Mouse (Mus musculus) right cerebral cortex, postnatal 36 days (tissue): ENCODE measurements at regions not wholly inside any gene's neighbourhood (a gene's known extent, or its start where the extent isn't known, plus 50 kb on each side); places are given as distances from the start of the nearest gene placed in this dataset.
A peak's percentile ranks its signal among the peaks of the same experiment; 100 is the strongest.

Source experiments
- DNase-seq, 2 experiments: peaks; one replicate each; pipeline ENCODE4 v3.0.0; 2022; ENCODE audit warnings: low spot score in 2 of 2, mixed read lengths in 1 of 2

DNA sequence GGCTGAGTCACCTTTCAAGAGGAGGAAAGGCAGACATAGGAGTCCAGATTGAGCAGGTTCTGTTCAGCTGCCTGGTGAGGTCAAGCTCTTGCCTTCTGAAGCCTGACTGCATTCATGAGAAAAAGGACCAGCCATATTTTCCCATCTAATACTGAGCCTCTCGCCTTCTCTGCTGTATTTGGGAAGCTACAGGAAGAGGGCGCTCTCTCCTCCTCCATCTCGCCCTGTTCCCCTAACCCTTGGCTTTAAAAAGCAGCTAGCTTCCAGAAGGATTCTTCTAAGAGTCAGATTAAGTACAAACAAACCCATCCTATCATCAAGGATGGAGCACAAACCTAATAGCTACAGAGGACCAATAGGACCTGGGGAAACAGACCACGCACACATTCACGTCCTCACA is 98.3 kb downstream of the Foxb1 start:
- no peak for DNase-seq

DNA sequence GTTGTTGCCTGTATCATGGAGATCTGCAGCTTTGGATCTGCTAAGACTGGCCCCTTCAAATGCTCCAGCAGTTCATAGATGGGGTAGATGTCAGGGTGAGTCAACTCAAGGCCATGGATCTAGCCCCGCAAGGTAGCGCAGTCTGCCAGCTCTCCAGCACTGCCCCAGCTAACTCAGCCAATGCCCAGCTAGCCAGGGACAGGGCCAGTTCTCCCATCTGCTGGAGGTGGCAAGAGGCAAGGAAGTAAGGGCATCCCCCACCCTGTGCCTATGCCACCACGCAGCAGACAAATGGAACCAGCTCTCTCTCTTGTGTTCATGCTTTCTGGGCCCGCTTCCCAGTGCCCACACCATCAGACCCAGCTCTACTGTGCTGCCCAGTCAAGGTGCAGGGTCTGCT is 102.5 kb downstream of the Foxb1 start:
- no peak for DNase-seq

DNA sequence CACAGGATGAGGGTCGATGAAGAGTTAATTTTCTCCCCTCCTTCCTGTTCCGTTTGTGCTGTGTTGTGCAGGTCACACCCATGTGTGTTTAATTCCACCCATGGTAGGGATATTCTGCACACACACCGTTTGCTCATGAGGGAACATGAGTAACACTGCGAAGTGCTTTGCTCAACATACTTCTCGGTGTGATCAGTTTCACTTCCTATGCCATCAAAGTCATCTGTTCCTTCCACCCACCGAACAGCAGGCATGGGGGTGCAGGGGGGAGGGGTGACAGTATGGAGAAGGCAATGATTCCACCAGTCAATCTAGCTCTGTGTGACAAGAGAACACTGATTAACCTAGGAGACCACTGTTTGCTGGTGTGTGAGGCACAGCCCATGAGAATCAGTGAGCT is 104.7 kb downstream of the Foxb1 start:
- DNase-seq, result no peak

DNA sequence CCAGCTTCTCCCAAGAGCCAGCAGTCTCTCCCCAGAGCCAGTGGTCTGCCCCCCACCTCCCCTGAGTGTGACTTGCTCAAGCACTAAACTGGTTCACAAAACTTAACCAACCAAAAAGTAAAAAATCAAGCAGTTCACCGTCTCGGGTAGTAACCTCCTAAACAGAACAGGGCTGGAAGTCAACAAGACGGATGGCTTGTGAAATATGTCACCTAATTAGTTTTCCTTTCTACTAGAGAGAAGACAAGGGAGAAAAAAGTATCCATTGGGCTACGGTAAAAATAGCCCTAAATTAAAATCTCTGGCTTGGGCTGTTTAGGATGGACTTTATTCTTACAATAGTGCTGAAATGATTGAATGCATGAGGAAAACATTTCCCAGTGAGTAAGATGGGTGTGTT is 108.6 kb downstream of the Foxb1 start:
- no peak for DNase-seq

DNA sequence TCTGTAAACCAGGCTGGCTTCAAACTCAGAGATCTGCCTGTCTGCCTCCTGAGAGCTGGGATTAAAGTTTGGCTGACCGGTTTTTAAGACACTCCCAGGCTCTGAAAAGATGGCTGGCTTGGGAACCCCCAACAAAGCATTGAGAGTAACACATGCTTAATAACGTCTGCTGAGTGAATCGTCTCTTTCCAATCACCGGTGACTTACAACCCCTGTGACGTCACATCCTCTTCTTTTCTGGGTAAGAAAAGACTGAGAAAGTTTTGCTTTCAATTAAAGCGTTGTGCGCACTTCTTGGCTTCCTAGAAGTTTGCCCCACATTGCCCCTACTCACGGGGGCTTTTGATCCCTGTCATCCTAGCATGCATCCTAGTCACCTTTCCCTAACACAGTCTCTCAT is 109.1 kb downstream of the Foxb1 start:
- DNase-seq, result no peak

DNA sequence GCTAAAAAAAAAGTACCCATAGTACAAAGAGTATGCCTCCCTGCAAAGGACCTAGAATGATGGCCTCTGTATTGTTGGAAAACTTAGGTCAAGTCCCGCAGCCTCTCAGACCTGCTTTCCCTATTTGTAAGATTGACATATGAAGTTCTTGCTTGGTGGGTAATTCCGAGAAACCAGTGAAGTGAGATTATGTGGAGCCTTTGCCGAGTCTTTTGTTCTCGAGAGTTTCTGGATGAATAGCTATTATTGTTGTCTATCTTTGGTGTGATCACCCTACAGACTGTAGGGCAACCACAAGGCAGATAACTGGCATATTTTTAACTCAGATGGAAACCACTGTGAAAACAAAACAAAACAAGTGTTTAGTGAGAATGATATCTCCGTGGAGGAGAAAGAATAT is 118.1 kb downstream of the Foxb1 start:
- DNase-seq, result no peak

DNA sequence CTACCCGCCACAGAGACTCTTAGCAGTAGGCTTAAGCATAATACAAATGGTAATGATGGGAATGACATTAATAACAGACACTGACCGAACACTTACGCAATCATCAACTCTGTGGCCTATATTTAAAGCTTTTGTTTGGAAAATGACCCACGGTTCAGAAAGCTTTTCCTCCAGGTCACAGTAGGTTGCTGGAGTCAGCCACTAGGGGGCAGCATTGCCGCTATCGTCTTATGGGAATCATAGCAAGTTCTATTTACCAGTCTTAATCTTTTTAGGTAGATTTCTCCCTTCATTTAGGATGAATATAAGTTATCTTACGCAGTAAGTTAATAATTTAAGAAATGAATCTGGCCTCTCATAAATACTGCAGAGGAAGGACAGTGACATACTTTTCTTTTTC is 137.4 kb downstream of the Foxb1 start:
- peak in 1 of 2 experiments; percentile 3 for DNase-seq

DNA sequence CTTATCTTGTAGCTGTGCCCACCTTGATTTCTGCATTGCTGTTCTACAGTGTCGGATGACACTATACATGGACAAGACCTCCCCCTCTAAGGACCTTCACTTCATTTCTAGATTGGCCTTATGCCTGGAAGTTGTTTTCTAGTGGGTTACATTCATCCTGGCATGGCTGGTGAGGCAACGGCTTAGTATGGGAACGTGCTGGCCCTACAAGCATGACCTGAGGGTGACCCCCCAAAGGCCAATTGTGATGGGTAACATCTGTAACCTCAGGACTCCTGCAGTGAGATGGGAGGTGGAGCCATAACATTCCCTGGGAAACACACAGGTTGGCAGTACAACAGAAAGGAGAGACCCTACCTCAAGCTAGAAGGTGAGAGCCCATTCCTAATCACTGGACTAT is 139.7 kb downstream of the Foxb1 start:
- no peak for DNase-seq

DNA sequence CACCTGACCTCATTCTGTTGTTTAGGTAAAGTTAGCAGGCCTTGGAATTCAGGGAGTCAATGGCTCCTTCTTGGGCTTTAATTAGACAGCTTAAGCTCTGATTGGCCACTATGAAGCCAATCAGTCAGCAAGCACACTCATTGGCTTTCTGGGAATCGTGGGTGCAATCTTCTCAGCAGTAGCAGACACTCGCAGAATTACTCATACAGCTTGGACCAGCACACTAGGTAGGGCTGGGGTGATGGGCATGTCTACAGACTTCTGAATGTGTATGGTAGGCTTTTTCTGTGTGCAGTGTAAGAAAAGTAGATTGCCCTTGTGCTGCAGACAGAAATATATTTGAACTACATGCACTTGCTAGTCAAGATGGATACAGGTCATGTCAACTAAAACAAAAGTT is 143.4 kb downstream of the Foxb1 start:
- no peak for DNase-seq

DNA sequence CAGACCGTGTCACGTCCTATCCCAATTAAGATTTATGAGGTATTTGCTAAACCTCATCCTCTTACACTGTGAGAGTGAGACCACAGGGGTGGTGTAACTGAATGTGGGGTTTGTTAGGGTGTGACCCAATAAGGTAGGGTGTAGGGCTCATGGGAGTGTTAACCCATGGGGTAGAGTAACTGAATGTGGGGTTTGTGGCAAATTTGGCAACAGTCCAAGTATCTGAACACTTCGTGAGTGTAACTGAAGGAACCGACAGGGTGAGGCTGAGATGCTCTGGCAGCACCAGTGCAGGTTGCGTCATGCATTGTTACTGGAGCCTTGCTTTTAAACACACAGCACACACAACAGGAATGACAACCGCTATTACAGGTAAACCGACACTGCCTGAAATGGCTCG is 144.1 kb downstream of the Anxa2 start:
- DNase-seq, result no peak

DNA sequence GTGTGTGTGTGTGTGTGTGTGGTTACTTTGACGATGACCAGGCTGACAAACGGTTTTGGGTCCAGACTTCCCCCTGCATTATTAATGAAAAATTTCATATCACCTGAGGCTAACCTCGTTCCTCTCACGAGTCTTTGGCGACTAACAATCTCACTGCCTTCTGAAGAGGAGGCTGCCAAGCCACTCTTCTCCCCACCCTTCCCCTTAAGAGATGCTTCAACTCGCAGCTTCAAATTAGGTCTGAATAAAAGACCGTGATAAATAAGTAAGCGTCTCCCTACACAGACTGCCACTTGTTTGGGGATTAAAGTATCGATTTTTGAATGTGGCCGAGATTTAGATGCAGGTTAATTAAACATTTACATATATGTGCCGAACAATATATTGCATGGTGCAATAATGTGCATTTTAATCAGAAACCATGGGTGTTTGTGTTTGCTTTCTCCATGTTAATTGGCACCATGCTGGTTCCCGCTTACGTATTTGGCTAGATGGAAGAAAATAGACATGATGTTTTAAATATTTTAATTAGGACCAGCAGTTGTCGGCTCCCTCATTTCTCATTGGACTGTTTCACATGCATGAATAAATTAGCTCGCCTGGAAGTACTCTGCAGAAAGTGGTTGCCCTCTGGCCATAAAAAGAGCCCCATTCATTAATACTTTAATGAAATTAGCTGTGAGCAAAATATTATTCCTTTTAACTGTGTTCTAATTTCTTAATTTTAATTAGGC is 139.1 kb downstream of the Anxa2 start:
- no peak for DNase-seq

DNA sequence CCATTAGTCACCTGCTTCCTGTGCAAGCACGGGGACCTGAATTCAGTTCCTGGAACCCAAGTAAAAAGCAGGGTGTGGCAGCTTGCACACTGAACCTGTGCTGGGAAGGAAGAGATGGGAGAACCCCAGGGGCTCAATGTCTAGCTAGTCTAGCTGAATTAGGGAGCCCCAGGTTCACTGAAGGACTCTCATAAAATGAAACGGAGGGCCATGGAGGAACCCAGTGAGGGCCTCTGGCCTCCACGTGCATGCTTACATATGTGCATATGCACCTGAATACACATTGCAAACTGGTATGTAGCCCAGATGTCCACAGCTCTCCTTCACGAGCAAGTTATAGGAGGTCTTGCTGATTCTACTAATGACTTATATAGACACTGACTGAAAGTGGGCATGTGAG is 135.4 kb downstream of the Anxa2 start:
- no peak for DNase-seq

DNA sequence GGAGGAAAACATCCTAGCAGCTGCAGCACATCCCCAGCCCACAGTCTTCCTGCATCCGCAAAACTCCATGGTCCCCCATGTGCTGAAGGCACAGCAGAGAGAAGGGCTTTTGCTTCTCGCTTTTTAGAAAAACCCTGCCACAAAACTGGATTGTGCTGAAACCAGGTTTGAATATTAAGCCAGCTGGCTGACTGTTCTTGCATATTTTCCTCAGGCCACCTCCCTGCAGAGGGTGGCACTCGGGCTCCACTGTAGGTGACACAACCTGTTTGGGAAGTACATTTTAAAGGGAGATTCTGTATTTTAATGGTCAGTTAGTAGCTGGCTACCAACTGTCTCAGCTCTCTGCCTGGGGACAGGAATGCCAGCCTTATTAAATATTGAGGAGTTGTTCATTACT is 133.7 kb downstream of the Anxa2 start:
- DNase-seq, result no peak

DNA sequence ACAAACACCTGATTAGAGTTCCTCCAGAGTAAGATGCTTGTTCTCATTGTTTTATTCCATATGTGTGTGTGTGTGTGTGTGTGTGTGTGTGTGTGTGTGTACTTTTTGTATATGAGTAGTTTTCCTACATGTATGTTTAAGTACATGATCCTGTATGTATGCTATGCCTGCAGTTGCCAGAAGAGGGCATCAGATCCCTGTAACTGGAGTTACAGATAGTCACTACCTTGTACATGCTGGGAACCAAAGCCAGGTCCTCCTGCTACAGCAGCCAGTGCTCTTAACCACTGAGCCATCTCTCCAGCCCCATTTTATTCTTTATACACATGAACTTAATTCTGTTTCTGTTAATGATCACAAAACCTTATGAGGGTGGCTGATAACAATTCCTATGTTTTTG is 127.8 kb downstream of the Anxa2 start:
- no peak for DNase-seq

DNA sequence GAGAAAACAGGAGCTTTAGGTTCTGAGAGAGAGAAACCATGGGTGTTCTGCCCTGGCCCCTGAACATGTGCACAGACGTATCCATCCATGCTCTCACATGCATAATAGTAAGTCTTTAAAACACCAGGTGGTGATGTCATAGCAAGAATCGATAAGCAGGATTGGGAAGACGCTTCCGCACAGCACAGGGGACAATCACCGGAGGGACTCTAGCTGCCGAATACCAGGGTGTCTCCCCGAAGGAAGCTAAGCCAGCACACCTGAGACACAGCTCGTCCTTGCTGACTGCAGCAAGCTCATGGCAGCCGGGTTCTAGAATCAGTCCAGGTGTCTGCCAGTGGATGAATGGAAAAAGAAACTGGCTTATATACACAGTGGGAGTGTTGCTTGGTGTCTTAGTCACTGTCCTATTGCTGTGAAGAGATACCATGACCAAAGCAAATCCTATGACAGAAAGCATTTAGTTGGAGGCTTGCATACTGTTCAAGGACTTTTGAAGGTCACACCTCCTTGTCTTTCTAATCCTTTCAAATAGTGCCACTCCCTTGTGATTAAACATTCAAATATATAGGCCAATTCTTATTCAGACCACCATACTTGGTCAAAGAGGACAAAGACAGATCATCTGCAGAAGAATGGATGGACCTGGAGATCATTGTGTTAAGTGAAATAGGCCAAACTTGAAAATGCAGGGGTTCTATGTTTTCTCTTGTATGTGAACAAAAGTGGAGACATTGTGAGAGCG is 124.4 kb downstream of the Anxa2 start:
- DNase-seq, result no peak

DNA sequence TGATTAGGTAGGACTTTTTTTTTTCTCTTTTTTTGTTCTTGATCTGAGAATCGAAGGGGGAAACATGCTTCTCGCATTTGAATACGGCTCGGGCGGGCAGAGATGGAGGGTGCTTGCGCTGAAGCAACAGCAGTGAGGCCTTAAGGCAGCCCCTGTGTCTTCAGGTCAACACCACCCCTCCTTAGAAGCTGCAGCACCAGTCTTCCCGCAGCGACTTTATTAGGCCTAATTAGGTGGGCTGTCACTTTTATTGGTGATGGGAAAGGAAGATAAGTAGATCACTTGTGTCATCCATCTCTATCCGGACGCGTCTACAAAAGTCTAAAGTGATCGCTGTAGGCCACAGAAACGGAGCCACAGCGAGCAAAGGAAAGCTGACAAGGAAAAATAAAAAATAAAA is 122.0 kb downstream of the Anxa2 start:
- no peak for DNase-seq

DNA sequence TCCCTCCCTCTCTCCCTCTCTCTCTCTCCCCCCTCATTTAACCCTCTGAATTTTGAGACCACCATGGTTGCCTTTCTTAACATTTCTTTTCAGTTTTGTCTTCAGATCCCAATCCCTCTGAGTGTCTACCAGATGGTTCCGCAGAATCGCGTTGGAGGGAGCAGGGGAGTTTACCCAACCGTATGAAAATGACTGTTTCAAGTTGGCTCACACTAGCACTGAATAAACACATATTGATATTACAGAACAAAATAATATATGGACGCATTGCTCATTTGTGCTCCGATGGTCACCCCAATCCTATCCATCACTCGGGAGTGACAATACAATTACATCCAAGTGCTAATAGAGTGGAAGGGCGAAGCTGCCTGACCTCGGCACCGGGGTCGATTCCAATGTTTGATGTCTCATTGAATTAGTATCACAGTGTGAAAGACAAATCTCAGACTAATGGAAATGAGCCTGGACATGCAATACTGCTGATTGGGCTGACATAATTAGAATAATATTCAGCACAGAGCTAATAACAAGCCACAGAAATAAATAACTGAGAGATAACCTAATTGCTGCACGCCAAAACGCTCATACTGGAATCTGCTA is 115.3 kb downstream of the Anxa2 start:
- peak in 1 of 2 experiments; percentile 7 for DNase-seq

DNA sequence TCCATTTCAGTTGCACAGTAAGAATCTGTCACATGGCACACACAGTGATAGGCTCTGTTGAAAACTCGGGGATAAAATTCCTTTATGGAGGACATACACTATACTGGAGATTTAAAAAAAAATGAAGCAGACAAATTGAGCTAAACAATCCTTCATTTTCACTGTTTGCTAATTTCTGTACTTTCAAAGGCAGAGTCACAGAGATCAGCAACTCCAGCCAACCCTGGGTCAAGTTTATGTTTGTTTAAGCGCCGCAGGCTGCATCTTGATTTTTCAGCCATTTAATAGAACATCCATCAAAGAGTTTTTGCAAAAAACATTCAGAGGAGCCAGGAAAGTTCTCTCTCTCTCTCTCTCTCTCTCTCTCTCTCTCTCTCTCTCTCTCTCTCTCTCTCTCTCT is 114.8 kb downstream of the Anxa2 start:
- DNase-seq, result no peak

DNA sequence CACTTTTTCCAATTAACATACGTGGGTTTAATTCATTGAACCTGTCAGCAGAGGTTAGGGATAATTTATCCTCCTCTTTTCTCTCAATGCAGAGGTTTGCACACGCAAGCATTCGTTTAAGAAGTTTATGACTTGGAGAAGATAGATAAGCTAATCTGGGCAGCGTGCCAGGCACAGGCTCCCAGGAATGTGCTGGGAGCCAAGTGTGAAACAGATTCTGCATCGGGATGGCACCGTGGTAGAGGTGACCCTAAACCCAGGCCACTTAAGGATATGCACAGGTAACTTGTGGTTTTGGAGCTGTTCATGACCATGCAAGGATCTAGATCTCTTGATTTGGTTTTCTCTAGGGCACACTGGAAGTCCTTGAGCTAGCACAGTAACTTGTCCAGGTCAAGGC is 113.6 kb downstream of the Anxa2 start:
- DNase-seq, result no peak

DNA sequence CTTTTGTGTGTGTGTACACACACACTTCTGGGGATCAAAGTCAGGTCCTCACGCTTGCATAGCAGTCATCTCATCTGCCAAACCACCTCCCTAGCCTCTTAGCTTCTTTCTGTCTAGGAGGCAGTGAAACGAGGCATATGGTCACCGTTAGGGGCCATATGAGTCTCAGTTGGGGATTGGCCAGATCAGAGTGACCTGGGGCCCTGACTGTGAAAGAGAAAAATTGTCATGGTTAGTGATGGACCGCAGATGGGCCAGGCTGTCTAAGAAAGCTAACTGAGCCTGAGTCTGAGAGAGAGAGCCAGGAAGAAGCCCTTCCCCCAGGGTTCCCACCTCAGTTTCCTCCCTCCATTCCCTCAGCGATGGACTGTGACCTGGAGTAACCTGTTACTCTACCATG is 89.8 kb downstream of the Anxa2 start:
- DNase-seq, result no peak
